In genomic region chr2:10314251-10315243, GRCm38 (mm10) we compare ENCODE assay signal across 12 mouse cellular contexts. TPM values are rescaled to one million over a fixed set of nuclear protein-coding genes. Genes with fewer than 3 reads are reported as not detected.
DNase-seq lines count a peak whose midpoint lies in the region; ATAC-seq and TF ChIP-seq lines count a peak whose summit lies in the region.
"Had no signal": no experiment of that assay in that cellular context is flagged by ENCODE, and none has a peak within 500 bp of the region (broad histone marks: within the 10 kb centered on the region; RNA-seq: fewer than 3 reads in every experiment).

No protein-coding gene starts in this region.

- H3K4me3 ChIP-seq in hindbrain, postnatal 0 days (ENCODE audit: low read length) = no peak overlapping the region
- no peak overlapping the region for H3K4me3 ChIP-seq in hindbrain, embryonic 10.5 days
- no peak overlapping the region for H3K4me3 ChIP-seq in intestine, embryonic 16.5 days (ENCODE audit: low read length)
- H3K4me3 ChIP-seq: erythroblast, embryonic 14.5 days; limb, embryonic 13.5 days had no signal

- no peak for TF ChIP-seq CTCF in hindbrain, postnatal 0 days (IDR thresholded peaks at IDR 0.05; ENCODE audit: low read depth)

- peak; percentile 19 for DNase-seq in hindbrain, postnatal 0 days (ENCODE audit: low spot score)
- DNase-seq in hindbrain, embryonic 10.5 days (ENCODE audit: low spot score) = no peak
- peak; percentile 21 for DNase-seq in splenic B cell, adult 2 months (ENCODE audit: low read depth, low spot score)
- no peak for DNase-seq in kidney, adult 9 months
- no peak for DNase-seq in right cerebral cortex, adult 18-20 months
- DNase-seq: kidney, postnatal 14 days; right cerebral cortex, postnatal 4 days had no signal

- H3K9ac ChIP-seq in hindbrain, postnatal 0 days (replicated peaks; ENCODE audit: low read length) = no peak overlapping the region
- no peak overlapping the region for H3K9ac ChIP-seq in intestine, embryonic 16.5 days (ENCODE audit: low read depth, low read length)
- H3K9ac ChIP-seq: limb, embryonic 13.5 days had no signal

- no peak overlapping the region for H3K4me2 ChIP-seq in hindbrain, postnatal 0 days (ENCODE audit: low read depth, low read length)
- H3K4me2 ChIP-seq in intestine, embryonic 16.5 days (ENCODE audit: low read depth, low read length) = no peak overlapping the region
- H3K4me2 ChIP-seq: limb, embryonic 13.5 days had no signal

- 48% methylated on average over 14 of the region's 14 CpGs for WGBS in hindbrain, postnatal 0 days
- 52% methylated on average over 14 of the region's 14 CpGs for WGBS in hindbrain, embryonic 10.5 days
- 47% methylated on average over 14 of the region's 14 CpGs for WGBS in intestine, embryonic 16.5 days

- no peak overlapping the region for H3K27ac ChIP-seq in hindbrain, postnatal 0 days
- no peak overlapping the region for H3K27ac ChIP-seq in hindbrain, embryonic 10.5 days
- no peak overlapping the region for H3K27ac ChIP-seq in intestine, embryonic 16.5 days (ENCODE audit: low read length)
- H3K27ac ChIP-seq: limb, embryonic 13.5 days had no signal

- H3K4me1 ChIP-seq in hindbrain, postnatal 0 days (ENCODE audit: insufficient read depth, low read length) = no peaks in the 10 kb centered on the region
- H3K4me1 ChIP-seq in hindbrain, embryonic 10.5 days (replicated peaks) = peaks cover 5% of the 10 kb centered on the region; the same call in 1 of the 2 replicates
- no peaks in the 10 kb centered on the region for H3K4me1 ChIP-seq in intestine, embryonic 16.5 days (ENCODE audit: control insufficient read depth, insufficient read depth, low read length)
- H3K4me1 ChIP-seq: limb, embryonic 13.5 days had no signal

- no peaks in the 10 kb centered on the region for H3K9me3 ChIP-seq in hindbrain, postnatal 0 days (ENCODE audit: low read length)
- H3K9me3 ChIP-seq in hindbrain, embryonic 10.5 days = no peaks in the 10 kb centered on the region
- no peaks in the 10 kb centered on the region for H3K9me3 ChIP-seq in intestine, embryonic 16.5 days (ENCODE audit: control insufficient read depth, low read length)
- H3K9me3 ChIP-seq: limb, embryonic 13.5 days had no signal

- ATAC-seq in hindbrain, postnatal 0 days = peak; percentile 31; the same call in 1 of the 2 replicates
- peak; percentile 39 for ATAC-seq in CD4-positive, CD25-positive, alpha-beta regulatory T cell, adult 4 months
- ATAC-seq in granulocyte monocyte progenitor cell, adult 5-6 weeks (replicated peaks; ENCODE audit: poor library complexity, severe bottlenecking) = peak; percentile 88
- ATAC-seq in intestine, embryonic 16.5 days = no peak

- no peaks in the 10 kb centered on the region for H3K36me3 ChIP-seq in hindbrain, postnatal 0 days (ENCODE audit: insufficient read depth, low read length)
- H3K36me3 ChIP-seq in hindbrain, embryonic 10.5 days = no peaks in the 10 kb centered on the region
- no peaks in the 10 kb centered on the region for H3K36me3 ChIP-seq in splenic B cell, adult 2 months (ENCODE audit: control insufficient read depth, insufficient read depth, low read length, poor library complexity, severe bottlenecking)
- H3K36me3 ChIP-seq in intestine, embryonic 16.5 days (ENCODE audit: control insufficient read depth, insufficient read depth, low read length) = no peaks in the 10 kb centered on the region
- H3K36me3 ChIP-seq: limb, embryonic 13.5 days had no signal

- H3K27me3 ChIP-seq in hindbrain, postnatal 0 days (ENCODE audit: insufficient read depth, low read length) = no peaks in the 10 kb centered on the region
- 0 out of 2 replicates have a peak, but pooled peaks cover 2% of the 10 kb centered on the region for H3K27me3 ChIP-seq in hindbrain, embryonic 10.5 days (ENCODE audit: insufficient read depth, poor library complexity, severe bottlenecking)
- H3K27me3 ChIP-seq in splenic B cell, adult 2 months (ENCODE audit: control insufficient read depth, insufficient read depth, low read length, poor library complexity, severe bottlenecking) = no peaks in the 10 kb centered on the region
- H3K27me3 ChIP-seq in intestine, embryonic 16.5 days (replicated peaks; ENCODE audit: control insufficient read depth, insufficient read depth, low read length) = no peaks in the 10 kb centered on the region

RNA-seq across cellular contexts. Expression of gene Sfmbt2, which starts 55.8 kb away (rescaled TPM):
- 6.8 and 7.2 TPM in 2 replicates for total RNA-seq in hindbrain, postnatal 0 days (2014; rRNA removed)
- polyA plus RNA-seq in hindbrain, postnatal 0 days (2015; fragmentation: Nextera tagmentation; extraction: Ambion mirVana) = 5.2 and 6.2 TPM in 2 replicates
- polyA plus RNA-seq in hindbrain, embryonic 10.5 days (2016; fragmentation: Nextera tagmentation; extraction: Ambion mirVana) = 1.6 and 2.6 TPM in 2 replicates
- 1 to 10 TPM; 2.9 to 3.2 TPM for polyA plus RNA-seq in CD4-positive, CD25-positive, alpha-beta regulatory T cell, adult 4 months (2017; shearing (Covaris generic))
- total RNA-seq in granulocyte monocyte progenitor cell, adult 5-6 weeks (2014; fragmentation: Nextera tagmentation) = 1.7 and 2.0 TPM in 2 replicates
- total RNA-seq in granulocyte monocyte progenitor cell, adult 5-6 weeks (2017) = 0.78 and 2.2 TPM in 2 replicates
- 0.65 and 0.93 TPM in 2 replicates for polyA plus RNA-seq in intestine, embryonic 16.5 days (2015; fragmentation: Nextera tagmentation; extraction: Ambion mirVana)
- polyA plus RNA-seq: erythroblast, embryonic 14.5 days had no signal

Comparison
In these comparisons a context has a peak if more than half of its experiments do, and no peak if none do; other contexts are left out.
1. DNase-seq: peak in hindbrain, postnatal 0 days (single experiment) and splenic B cell, adult 2 months (single experiment); none in hindbrain, embryonic 10.5 days (single experiment), kidney, adult 9 months (single experiment) and right cerebral cortex, adult 18-20 months (single experiment).